Mouse (Mus musculus) liver (tissue): Measurements from ENCODE around the gene Gse1.

Source experiments
- DNase-seq: peaks from one replicate; pipeline ENCODE4 v3.0.0-alpha.2; 2020; ENCODE audit warnings: mixed read lengths

Gene Gse1

DNA sequence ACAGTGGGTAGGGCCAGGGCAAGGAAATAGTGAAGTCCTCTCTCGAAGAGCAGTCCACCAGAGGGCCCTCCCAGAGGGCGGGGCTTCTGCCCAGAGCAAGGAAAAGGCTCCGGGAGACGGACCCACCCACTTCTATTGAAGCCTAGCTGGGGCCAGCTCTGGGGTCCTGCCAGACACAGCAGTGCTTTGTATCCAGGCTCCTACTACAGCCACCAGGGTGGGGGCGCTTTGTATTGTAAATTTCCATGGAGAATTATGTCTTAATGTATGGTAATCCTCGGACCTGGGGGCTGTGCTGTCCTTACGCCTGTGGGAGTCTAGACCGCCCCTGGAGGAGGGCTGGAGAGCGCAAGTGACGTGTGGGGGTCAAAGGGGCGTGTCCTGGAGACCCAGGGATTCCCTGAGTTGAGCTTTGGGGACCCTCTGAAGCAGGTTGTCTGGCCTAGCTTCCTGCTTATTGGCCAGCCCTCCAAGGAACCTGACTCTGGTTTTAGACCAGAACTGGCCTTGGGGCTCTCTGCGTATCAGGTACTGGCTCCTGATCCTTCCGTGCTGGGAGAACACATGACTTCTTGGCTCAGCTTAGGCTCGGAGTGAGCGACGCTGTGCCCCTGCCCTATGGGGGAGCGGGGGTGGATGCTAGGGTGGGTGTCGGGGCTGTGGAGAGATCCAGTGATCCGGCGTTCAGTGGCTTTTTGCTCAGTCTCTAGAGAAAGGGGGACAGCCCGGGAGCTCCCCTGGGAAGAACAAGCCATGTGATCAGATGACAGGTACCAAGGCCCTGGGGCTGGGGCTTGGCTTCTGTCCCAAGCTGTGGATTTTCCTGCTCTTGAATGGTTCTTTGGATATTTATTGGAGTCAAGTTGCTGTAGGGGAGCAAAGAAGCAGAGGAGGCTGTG lies 281.1 kb downstream of the Gse1 start:
- DNase-seq, result peak; percentile 83

DNA sequence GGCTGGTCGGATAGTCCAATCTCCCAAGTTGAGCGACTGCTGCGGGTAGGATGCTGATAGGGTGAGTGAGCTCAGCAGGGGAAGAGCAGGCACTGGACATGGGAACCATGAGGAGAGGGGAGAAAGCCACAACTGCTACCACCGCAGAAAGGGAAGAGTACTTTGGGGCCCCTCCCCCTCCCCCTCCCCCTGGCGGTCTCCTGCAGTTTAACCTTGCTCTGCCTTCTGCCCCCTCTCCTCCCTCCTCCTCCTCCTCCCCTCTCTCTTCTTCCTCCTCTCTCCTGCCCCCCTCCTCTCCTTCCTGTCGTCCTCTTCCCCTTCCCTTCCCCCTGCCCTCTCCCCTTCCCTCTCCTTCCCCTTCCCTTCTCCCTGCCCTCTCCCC lies 281.8 kb downstream of the Gse1 start:
- peak; percentile 55 for DNase-seq

DNA sequence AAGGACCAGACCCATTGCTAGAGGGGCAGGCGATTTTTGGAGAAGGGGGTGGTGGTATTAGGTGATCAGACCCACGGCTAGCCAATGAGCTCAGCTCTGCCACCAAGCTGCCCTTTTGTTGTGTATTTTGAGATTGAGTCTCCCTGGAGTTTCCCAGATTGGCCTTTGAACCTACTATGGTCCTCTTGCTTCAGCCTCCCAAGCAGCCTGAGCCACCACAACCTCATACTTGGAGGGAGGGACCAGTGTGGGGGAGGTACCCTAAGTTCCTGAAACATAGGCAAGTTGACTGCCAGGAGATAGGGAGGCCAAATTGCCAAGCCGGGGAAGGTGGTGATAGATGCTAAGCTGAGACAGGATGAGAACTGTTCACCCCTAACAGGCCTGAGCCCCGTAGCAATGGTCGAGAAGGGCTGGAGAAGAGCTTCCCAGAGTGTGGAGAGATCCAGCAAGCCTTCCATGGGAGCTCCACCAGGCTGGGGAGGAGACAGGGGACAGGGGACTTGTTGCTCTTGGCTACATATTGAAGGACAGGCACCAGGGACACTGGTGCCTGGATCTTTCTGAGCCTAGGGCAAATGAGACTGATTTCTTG lies 282.7 kb downstream of the Gse1 start:
- no peak for DNase-seq

DNA sequence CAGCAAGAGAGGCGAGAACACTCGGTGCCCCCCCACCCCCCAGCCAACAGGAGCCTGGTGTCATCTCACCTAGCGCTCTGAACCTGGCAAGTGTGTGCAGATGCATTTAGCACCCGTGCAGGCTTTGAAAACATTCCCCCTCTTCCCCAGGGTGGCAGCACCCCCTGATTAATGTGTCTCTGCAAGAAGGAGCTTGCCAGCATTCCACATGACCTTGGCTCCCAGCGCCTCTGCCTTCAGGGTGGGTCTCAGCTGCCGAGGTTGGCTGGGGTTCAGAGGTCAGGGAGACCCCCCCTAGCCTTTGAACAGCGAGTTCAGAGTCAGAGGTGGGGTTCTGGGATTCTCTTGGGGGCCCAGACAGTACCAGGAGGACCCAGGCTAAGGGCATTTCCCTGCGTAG lies 283.5 kb downstream of the Gse1 start:
- DNase-seq, result no peak

DNA sequence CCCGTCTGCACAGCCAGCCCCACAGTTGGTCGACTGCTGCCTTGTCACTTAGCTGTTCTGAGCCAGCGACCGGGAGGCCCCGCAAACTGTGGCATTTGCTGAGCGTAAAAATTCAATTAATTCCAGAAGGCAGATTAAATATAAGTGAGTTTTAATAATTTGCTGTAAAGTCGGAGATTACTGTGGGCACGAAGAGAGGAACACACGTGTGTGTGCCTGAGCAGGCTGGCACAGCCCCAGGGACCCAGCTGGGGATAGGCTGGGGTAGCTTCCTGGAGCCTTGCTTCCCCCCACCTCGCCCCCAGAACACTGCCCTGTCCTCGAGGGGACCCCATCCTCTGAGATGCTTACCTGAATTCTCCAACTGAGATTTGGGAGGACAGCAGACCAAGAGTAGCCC lies 284.1 kb downstream of the Gse1 start:
- DNase-seq, result no peak

DNA sequence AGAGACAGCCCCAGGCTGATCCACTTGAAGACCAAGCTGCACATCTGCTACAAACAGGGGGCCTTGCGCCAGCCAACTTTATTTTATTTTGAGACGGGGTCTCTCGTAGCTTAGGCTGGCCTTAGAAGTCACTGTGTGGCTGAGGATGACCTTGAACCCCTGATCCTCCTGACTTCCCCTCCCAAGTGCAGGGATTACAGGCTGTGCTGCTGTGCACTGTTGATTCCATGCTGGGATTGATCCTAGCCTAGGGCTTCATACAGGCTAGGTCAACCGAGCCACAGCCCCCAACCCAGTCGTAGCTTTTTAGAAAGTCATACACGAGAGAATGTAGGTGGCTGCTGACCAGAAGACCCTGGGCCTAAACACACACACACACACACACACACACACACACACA lies 284.9 kb downstream of the Gse1 start:
- DNase-seq, result no peak

DNA sequence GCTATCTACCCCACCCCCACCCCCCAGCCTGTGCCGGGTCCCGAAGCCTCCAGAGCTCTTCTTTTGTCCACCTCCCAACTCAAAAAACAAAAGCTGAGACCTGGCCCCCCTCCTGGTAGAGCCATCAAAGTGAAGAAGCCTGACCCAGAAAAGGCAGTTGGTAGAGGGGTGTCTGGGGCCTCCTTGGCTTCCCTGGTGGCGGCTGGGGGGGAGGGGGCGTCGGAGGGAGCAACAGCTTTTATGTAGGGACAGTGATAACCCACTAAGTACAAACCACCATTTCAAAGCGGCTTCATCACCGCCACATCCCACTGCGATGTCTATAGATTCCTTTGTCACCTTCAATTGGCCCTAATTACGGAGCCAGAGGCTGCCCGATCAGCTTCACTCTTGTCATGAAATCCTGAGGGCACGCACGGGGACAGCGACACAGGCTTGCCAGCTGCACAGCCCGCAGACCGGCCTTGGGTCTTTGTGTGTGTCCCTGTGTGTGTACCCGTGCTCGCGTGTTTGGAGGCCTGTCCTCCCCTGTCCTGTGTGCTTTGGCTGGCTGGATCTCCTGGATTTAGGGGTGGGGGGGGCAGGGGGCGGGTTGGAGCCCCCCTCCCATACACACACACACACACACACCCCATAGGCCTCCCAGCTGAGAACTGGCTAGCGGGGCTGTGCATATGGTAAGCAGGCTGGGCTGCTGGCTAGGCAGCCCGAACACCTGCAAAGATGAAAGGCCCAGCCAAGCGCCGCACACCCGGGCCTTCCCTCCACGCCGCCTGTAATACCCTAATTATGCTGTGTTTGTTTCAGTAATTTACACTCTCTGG lies 285.6 kb downstream of the Gse1 start:
- DNase-seq, result no peak

DNA sequence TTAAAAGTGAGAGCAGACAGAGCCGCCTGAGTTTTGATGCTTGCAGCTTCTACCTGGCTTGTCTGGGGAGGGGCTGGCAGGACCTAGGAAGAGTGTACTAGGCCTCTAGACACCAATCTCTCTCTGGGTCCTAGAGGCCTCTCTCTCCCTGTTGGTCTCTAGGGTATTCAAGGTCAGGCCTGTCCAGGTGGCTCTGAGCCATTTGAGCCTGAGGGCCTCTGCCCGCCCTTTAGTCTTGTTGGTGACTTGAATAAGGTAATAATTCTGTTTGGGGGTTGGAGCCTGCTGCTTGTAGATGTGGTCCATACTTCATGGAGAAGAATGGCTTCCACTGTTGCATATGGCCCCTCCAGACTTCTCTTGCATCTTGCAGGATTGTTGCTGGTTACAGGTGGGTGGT lies 287.0 kb downstream of the Gse1 start:
- no peak for DNase-seq

DNA sequence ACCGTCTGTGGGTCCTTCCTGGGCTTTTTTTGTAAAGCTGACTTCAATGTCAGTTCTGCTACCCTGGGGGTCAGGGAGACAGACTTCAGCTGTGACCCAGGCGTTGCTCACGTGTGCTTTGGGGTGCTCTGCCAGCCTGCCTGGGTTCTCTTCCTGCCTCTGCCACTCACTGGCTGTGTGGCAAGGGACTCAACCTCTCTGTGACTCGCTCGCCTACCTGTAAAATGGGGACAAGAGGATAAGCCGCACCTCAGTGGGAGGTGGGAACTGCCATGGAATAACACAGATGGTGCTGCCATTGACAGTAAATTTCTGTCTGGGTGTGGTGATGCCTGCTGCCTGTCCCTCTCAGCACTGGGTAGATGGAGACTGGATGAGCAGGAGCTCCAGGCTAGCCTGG lies 287.4 kb downstream of the Gse1 start:
- DNase-seq, result no peak

DNA sequence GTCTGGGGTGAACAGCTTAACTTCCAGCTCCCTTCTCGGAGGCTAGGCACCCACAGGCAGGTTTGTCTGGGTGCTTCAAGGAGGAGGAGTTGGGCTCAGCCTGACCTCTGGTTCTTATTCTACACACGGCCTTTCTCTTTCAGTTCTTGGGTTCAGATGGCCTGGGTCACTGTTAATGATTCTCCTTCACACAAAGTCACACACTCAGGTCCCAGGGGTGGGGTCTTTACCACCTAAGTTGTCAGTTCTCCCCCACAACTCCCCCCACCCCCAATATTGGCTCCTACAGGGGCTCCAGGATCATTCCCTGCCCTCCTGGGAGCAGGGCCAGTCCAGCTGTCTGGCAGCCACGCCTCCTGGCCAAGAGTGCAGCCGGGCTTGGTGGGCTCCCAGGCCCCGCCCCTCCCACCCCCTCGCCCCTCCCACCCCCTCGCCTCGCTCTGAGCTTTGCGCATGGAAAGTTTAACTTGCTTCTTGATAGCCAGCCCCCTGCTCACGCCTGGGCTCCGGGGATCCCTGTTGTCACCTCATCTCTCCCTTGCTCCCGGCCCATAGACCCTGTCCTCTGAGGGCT lies 288.0 kb downstream of the Gse1 start:
- DNase-seq, result peak; percentile 59

DNA sequence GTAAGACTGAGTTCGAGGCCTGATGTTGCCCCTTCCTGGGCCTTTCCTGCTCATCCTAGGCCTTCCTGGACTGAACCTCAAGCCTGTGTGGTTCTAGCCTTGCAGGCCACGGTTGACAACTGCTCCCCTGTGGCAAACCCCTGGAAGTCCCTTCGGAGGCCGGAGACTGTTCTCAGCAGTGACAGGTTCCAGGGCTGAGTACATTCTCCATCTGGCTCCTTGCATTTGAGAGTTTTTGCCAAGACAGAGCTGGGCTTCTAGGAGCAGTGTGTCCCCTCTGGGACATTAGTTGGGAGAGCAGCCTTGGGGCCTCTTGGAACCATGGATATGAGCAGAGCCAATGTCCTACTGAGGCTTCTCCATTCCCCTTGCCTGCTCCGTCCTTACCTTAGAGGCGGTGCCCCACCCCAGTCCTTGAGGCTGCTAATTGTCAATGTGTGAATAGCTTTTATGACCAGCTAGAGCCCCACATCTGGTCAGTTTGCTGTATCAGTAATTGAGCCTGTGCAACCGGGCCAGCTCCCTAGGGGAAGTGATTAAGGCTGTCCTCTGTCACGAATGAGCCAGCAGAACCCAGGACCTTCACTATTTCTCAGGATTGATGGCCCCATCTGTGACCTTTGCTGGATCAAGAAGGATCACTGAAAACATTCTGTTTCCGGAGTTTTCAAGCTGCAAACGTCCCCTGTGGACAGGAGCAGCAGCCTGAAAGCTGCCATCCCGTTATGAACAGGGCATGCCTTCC lies 289.6 kb downstream of the Gse1 start:
- DNase-seq, result no peak

DNA sequence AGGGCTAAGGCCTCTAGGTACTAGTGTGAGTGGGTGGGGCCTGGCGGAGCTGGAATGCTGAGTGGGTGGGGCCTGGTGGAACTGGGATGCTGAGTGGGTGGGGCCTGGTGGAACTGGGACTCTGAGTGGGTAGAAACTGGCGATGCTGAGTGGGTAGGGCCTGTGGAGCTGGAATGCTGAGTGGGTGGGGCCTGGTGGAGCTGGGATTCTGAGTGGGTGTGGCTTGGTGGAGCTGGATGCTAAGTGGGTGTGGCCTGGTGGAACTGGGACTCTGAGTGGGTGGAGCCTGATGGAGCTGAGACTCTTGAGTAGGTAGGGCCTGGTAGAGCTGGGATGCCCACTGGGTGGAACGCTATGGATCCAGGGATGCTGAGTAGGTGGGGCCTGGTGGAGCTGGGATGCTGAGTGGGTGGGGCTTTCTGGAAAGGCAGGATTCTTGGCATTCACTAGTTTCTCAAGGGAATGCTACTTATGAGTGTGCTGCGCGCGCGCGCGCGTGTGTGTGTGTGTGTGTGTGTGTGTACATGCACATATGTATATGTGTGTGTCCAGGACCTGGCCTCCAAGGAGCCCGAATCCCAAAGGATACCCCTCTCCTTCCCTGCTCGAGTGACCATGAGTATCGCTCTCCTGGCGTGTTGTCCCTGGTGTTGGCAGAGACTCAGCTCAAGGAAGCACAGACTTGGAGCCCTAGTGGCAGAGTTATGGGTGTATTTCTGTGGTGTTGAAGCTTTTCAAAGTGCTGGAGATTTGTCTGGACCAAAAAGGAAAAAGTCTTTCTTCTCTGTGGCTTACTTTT lies 290.7 kb downstream of the Gse1 start:
- peak; percentile 58 for DNase-seq

DNA sequence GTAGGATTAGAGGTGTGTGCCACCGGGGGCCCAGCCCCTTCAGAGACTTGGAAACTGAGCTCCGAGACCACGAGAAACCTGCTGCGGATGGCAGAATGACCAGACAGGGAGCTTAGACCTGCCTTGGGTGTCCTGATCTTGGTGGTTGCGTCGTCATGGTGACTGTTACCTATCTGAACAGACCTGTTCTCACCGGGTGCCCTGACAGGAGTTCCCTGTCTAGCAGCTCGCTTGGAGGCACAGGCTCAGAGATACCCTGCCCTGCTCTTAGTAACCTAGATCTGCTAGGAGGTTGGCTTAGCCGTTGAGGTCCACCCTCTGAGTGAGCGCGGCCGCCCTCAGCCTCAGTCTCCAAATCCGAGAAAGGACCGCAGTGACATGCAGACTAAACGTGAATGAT lies 292.0 kb downstream of the Gse1 start:
- DNase-seq, result no peak

DNA sequence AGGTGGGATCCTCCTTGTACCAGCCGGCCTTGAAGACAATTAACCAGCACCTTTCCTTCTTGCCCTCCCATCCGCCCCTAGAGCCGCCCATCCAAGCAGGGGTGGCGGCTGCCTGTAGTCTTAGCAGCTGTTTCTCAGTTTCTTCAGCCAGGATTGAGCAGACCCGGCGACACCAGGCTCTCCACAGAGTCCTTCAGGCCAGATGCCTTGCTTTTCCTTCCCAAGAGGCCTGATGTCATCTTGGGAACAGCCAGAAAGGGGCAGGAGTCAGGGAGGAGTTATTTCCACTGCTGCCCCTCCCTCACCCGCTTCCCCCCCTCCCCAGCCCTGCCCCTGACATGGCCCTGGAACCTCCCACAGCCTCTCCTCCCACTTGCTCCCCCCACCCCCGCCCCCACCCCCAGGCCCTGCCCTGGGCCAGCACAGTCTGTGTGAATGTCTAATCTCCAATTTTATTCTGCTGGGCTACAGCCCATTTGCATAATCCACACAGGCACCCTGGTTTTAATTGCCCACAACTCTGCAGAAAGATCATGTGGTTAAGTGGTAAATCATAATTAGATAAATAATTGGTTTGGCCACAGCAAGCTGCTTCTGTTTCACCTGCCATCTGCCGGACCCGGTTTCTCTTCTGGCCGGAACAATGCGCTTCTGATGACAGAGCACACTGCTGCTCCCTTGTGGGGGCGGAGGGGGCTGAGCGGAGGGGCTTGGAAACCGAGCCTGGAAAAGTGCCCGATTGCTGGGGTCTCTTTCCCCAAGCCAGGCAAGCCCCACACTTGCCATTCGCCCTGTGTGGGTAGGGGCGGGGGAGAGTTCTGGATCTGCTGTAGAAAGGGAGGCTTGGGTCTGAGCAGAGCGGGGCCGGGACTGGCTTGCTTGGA lies 292.7 kb downstream of the Gse1 start:
- no peak for DNase-seq

DNA sequence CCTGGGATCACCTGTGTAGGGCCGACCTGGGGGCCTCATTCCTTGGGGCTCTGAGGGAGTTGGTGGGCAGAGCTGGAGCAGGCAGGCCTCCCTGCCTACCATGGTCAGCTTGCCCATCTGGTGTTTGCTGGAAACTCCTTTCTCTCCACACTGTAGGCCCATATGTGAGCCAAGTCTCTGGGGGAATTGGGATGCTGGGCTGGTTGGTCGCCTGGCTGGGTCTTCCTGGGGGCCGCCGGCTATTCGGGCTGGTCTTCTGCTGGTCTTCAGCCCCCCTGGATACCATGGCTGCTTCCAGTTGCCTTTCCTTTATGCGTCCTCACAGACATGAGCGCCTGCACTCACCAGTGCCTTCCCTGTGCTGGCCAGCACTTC lies 293.3 kb downstream of the Gse1 start:
- no peak for DNase-seq

DNA sequence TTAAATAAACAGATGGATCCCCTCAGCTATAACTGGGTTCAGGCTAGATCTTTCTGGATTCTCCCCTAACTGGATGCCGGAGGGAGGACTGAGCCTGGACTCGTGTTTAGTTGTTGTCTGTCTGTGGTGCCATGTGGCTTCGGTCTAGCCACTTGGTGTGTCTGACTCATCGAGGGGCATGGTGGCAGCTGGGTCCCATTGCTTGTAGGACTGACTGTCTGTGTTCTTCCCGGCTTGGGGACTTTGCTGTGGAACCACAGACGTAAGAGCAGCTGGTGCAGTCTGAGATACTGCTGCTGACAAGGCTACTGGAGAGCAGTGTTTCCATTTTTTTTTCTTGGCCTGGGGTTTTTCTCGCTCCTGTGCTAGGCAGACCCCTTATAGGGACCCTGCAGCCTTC lies 295.4 kb downstream of the Gse1 start:
- DNase-seq, result no peak

DNA sequence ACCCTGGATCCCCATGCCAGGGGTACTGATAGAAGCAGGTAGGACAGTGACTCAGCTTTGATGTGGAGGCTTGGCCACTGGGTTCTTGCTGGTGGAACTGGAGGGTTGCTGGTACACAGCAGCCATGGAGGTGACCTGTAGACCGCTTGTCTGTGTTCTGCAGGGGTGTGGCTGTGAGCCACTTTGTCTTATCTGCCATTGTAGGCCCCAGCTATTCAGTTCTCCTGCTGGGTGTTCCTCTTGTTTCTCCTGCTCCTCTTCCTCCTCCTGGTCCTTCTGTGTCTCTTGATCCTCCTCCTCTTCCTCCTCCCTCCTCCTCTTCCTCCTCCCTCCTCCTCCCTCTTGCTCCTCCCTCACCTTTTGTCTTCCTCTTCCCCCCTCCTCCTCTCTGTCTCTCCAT lies 296.9 kb downstream of the Gse1 start:
- no peak for DNase-seq

DNA sequence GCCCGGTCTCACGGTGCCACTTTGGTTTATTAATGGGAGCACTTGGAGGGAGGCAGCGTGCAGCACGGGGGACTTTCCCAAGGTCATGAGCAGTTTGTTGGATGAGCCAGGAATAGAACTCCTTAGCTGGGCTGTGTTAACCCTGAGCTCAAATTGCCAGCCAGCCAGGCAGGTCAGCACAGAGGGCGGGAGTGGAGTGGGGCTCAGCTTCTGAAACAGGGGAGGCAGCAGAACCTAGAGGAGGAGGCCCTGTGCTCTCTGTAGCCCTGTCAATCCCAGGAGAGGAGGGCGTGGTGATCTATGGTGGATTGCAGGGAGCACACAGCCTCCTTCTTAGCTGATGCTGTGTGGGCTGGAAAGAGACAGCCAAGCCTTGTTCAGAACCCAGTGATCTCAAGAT lies 297.6 kb downstream of the Gse1 start:
- no peak for DNase-seq

DNA sequence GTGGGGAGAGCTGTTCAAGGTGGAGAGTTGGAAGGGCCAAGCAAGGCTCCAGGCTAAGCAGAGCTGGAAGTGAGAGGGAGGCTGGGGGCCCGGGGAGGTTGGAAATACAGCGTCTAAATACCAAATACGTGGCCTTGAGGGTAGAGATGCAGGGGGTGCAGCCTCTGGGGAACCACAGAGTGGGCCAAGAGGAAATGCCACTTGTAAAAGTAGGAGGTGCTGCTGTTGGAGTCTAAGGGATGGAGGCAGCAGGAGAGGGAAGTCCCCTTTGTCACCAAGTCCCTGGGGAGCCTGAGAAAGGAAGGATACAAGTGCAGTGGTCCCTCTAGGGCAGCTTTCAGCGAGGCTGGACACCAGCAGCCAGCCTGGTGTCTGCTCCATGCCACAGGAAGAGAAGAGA lies 298.3 kb downstream of the Gse1 start:
- DNase-seq, result no peak

DNA sequence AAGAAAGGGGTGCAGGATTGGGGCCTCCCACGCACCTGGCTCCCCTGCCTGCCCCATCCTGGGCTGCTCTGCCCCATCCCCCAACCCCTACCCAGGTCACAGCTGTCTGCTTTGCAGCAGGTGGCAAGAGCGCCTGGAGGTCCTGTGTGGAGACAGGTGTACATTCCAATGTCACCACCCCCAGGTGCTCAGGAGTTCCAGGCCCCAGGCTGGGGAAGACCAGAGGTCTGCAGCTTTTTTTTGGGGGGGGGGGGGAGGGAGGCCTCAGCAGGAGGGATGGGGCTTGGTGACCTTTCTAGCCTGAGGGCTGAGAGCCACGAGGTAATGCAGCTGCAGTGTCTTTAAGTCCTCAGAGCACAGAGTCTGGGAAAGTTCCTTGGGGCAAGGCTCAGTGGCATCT lies 300.1 kb downstream of the Gse1 start:
- no peak for DNase-seq

DNA sequence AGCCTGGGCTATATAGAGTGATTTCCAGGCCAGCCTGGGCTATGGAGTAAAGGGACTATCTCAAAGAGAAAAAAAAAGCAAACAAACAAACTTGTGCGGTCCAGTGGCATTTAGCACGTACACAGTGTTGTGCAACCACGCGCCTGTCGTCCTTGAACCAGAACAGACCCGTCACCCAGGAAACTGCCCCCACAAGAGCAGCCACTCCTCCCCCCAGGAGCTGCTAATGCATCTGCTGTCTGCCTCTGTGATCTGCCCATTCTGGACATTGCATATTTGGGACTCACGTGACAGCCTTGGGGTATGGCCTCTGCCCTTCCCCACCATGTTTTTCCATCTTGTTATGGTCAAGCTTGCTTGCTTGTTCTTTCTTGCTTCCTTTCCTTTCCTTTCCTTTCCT lies 301.0 kb downstream of the Gse1 start:
- peak; percentile 56 for DNase-seq
